Mouse (Mus musculus) myocyte (in vitro differentiated cells): ENCODE measurements around the gene Ncstn. TPM values are rescaled to one million over a fixed set of nuclear protein-coding genes. Genes with fewer than 3 reads are reported as not detected.

Experiments used
- H3K27me3 ChIP-seq: one replicate; pipeline ENCODE4 v1.6.1; 2011; ENCODE audit not compliant: control insufficient read depth, insufficient read depth, insufficient read length
- H3K36me3 ChIP-seq: one replicate; pipeline ENCODE4 v1.6.1; 2011; ENCODE audit not compliant: control insufficient read depth, insufficient read depth
- H3K4me2 ChIP-seq: one replicate; pipeline ENCODE4 v1.6.1; 2011; ENCODE audit warnings: low read depth, control low read depth
- H3K4me3 ChIP-seq: one replicate; pipeline ENCODE4 v1.5.1; 2011; ENCODE audit warnings: mild to moderate bottlenecking, control low read depth, moderate library complexity
- H3K79me2 ChIP-seq: one replicate; pipeline ENCODE4 v1.6.1; 2011; ENCODE audit not compliant: control insufficient read depth, insufficient read depth
- H3ac ChIP-seq: one replicate; pipeline ENCODE4 v1.6.1; 2011; ENCODE audit not compliant: control insufficient read depth, insufficient read length
- CEBPB ChIP-seq: IDR thresholded peaks from 2 replicates; pipeline ENCODE4 v1.6.1; 2011; ENCODE audit warnings: mild to moderate bottlenecking, moderate library complexity; ENCODE audit not compliant: poor library complexity, insufficient read depth, severe bottlenecking
- E2F4 ChIP-seq: IDR thresholded peaks from one replicate; pipeline ENCODE4 v1.6.1; 2011; ENCODE audit warnings: mild to moderate bottlenecking, control low read depth, moderate library complexity; ENCODE audit not compliant: insufficient read depth
- MAX ChIP-seq: IDR thresholded peaks from one replicate; pipeline ENCODE4 v1.6.1; 2011; ENCODE audit warnings: low read depth, mild to moderate bottlenecking, control low read depth
- MYOD1 ChIP-seq, 3 experiments: IDR thresholded peaks; one replicate each; pipeline ENCODE4 v1.6.1; 2011; ENCODE audit warnings: control low read depth in 2 of 3, low read depth in 2 of 3, mild to moderate bottlenecking in 2 of 3, moderate library complexity in 1 of 3; ENCODE audit not compliant: insufficient read length in 2 of 3, control insufficient read depth in 1 of 3
- MYOG ChIP-seq, 3 experiments: IDR thresholded peaks; one replicate each; pipeline ENCODE4 v1.6.1; 2011; ENCODE audit warnings: control low read depth in 2 of 3, low read depth in 2 of 3, mild to moderate bottlenecking in 2 of 3; ENCODE audit not compliant: insufficient read length in 2 of 3, control insufficient read depth in 1 of 3, insufficient read depth in 1 of 3
- POLR2A ChIP-seq: IDR thresholded peaks from one replicate; pipeline ENCODE4 v1.6.1; 2011; ENCODE audit warnings: low read depth, mild to moderate bottlenecking, control low read depth, moderate library complexity; ENCODE audit not compliant: insufficient read length
- POLR2AphosphoS2 ChIP-seq: IDR thresholded peaks from one replicate; pipeline ENCODE4 v1.6.1; 2011; ENCODE audit warnings: low read depth, control low read depth; ENCODE audit not compliant: insufficient read length
- REST ChIP-seq: IDR thresholded peaks from one replicate; pipeline ENCODE4 v1.6.1; 2011; ENCODE audit warnings: mild to moderate bottlenecking, control low read depth, moderate library complexity; ENCODE audit not compliant: insufficient read depth, insufficient read length
- SRF ChIP-seq: IDR thresholded peaks from one replicate; pipeline ENCODE4 v1.6.1; 2011; ENCODE audit warnings: low read depth; ENCODE audit not compliant: control insufficient read depth, insufficient read length
- TCF12 ChIP-seq: IDR thresholded peaks from one replicate; pipeline ENCODE4 v1.6.1; 2011; ENCODE audit warnings: mild to moderate bottlenecking, control low read depth; ENCODE audit not compliant: poor library complexity, insufficient read depth, severe bottlenecking
- TCF3 ChIP-seq: IDR thresholded peaks from one replicate; pipeline ENCODE4 v1.6.1; 2011; ENCODE audit warnings: low read depth, control low read depth; ENCODE audit not compliant: insufficient read length
- USF1 ChIP-seq: IDR thresholded peaks from one replicate; pipeline ENCODE4 v1.6.1; 2011; ENCODE audit warnings: low read depth, mild to moderate bottlenecking, control low read depth, moderate library complexity
- polyA plus RNA-seq: library from polyadenylated mRNA; unstranded; fragments of >200 nt; fragmentation: generic; extraction: Trizol; gene quantifications from one replicate; pipeline ENCODE4 v1.2.1, GENCODE M21; 2012; ENCODE audit warnings: missing spikeins

The Ncstn gene
- polyA plus RNA-seq, 1 experiment = 49.7 TPM

GRCm38 (mm10) chr1:172095202-172095601, 12.6 kb upstream of the Ncstn start:
- Histone ChIP-seq H3K4me2 (no peak overlapping the region), H3K36me3 (peaks cover 76% of the 10 kb centered on the region), H3K4me3 (no peak overlapping the region), H3K79me2 (no peaks in the 10 kb centered on the region), H3ac (no peak overlapping the region), H3K27me3 (no peaks in the 10 kb centered on the region)
- TF ChIP-seq SRF (no peak), MYOD1 (IDR thresholded peaks at IDR 0.05; ENCODE audit: control insufficient read depth in 1 of 3, insufficient read length in 2 of 3, low read depth in 2 of 3) (no peak), POLR2A (no peak), REST (no peak), MAX (no peak)

- Histone ChIP-seq H3K4me3 (no peak overlapping the region), H3K4me2 (no peak overlapping the region), H3ac (no peak overlapping the region), H3K79me2 (no peaks in the 10 kb centered on the region), H3K27me3 (no peaks in the 10 kb centered on the region), H3K36me3 (peaks cover 71% of the 10 kb centered on the region)
- TF ChIP-seq MYOD1 (IDR thresholded peaks at IDR 0.05; ENCODE audit: control insufficient read depth in 1 of 3, insufficient read length in 2 of 3, low read depth in 2 of 3) (no peak), TCF3 (no peak), MYOG (IDR thresholded peaks at IDR 0.05; ENCODE audit: control insufficient read depth in 1 of 3, insufficient read depth in 1 of 3, insufficient read length in 2 of 3, low read depth in 2 of 3) (no peak), TCF12 (no peak), REST (no peak), CEBPB (no peak), POLR2AphosphoS2 (no peak), USF1 (no peak), MAX (no peak), SRF (no peak), POLR2A (no peak), E2F4 (no peak)
These were observed 11.7 kb upstream of the Ncstn start for GRCm38 (mm10) chr1:172094295-172094694.

GRCm38 (mm10) chr1:172093522-172093921, 10.9 kb upstream of the Ncstn start:
- Histone ChIP-seq H3K4me3 (no peak overlapping the region), H3K4me2 (no peak overlapping the region), H3K27me3 (no peaks in the 10 kb centered on the region), H3K36me3 (peaks cover 70% of the 10 kb centered on the region), H3K79me2 (peaks cover 5% of the 10 kb centered on the region), H3ac (no peak overlapping the region)
- no peak for TF ChIP-seq SRF
- TF ChIP-seq USF1 = no peak
- TF ChIP-seq MYOG (IDR thresholded peaks at IDR 0.05; ENCODE audit: control insufficient read depth in 1 of 3, insufficient read depth in 1 of 3, insufficient read length in 2 of 3, low read depth in 2 of 3) = no peak
- no peak for TF ChIP-seq E2F4
- TF ChIP-seq MYOD1 (IDR thresholded peaks at IDR 0.05; ENCODE audit: control insufficient read depth in 1 of 3, insufficient read length in 2 of 3, low read depth in 2 of 3) = no peak
- TF ChIP-seq REST = no peak
- TF ChIP-seq POLR2A = no peak
- no peak for TF ChIP-seq POLR2AphosphoS2
- no peak for TF ChIP-seq MAX
- no peak for TF ChIP-seq TCF3
- TF ChIP-seq TCF12 = no peak
- TF ChIP-seq CEBPB = no peak

- TF ChIP-seq E2F4 = no peak
- no peak for TF ChIP-seq CEBPB
- no peak for TF ChIP-seq MYOG (IDR thresholded peaks at IDR 0.05; ENCODE audit: control insufficient read depth in 1 of 3, insufficient read depth in 1 of 3, insufficient read length in 2 of 3, low read depth in 2 of 3)
- no peak for TF ChIP-seq SRF
- TF ChIP-seq POLR2A = no peak
- no peak for TF ChIP-seq MYOD1 (IDR thresholded peaks at IDR 0.05; ENCODE audit: control insufficient read depth in 1 of 3, insufficient read length in 2 of 3, low read depth in 2 of 3)
- no peak for TF ChIP-seq USF1
- TF ChIP-seq REST = no peak
- no peak for TF ChIP-seq TCF3
- H3K4me2 ChIP-seq = peak overlapping the region; percentile 78
- H3K79me2 ChIP-seq = peaks cover 68% of the 10 kb centered on the region
- peak overlapping the region; percentile 100 for H3K4me3 ChIP-seq
- no peaks in the 10 kb centered on the region for H3K27me3 ChIP-seq
- H3K36me3 ChIP-seq = peaks cover 9% of the 10 kb centered on the region
- H3ac ChIP-seq = peak overlapping the region; percentile 9
These were observed 377 bp upstream of the Ncstn start for GRCm38 (mm10) chr1:172082899-172083445.

- no peak for TF ChIP-seq MYOD1 (IDR thresholded peaks at IDR 0.05; ENCODE audit: control insufficient read depth in 1 of 3, insufficient read length in 2 of 3, low read depth in 2 of 3)
- Histone ChIP-seq H3K4me3 (no peak overlapping the region), H3K79me2 (peaks cover 20% of the 10 kb centered on the region), H3K27me3 (no peaks in the 10 kb centered on the region), H3K4me2 (no peak overlapping the region), H3ac (no peak overlapping the region), H3K36me3 (peaks cover 22% of the 10 kb centered on the region)
These were observed 4.6 kb downstream of the Ncstn start for GRCm38 (mm10) chr1:172077981-172078380.
